Mouse (Mus musculus) thymus, adult 2 months (tissue): ENCODE results near the gene Glrx3. TPM values are rescaled to one million over a fixed set of nuclear protein-coding genes. Genes with fewer than 3 reads are reported as not detected.

Experiments used
- DNase-seq: peaks from one replicate; pipeline ENCODE4 v3.0.0; 2021
- H3K27ac ChIP-seq: fragments of 200-500 bp; 2 replicates; pipeline ENCODE4 v1.5.1; 2012; ENCODE audit warnings: low read length, control low read depth; ENCODE audit not compliant: control insufficient read depth, insufficient read depth
- H3K27me3 ChIP-seq: fragments of 200-500 bp; 2 replicates; pipeline ENCODE4 v1.6.1; 2012; ENCODE audit warnings: mild to moderate bottlenecking, low read length, moderate library complexity, mixed read lengths; ENCODE audit not compliant: control insufficient read depth, insufficient read depth
- H3K36me3 ChIP-seq: fragments of 200-500 bp; 2 replicates; pipeline ENCODE4 v1.6.1; 2012; ENCODE audit warnings: mild to moderate bottlenecking, low read length, moderate library complexity; ENCODE audit not compliant: control insufficient read depth, insufficient read depth
- H3K4me1 ChIP-seq: fragments of 200-500 bp; replicated peaks from 2 replicates; pipeline ENCODE4 v1.6.1; 2012; ENCODE audit warnings: low read length; ENCODE audit not compliant: control insufficient read depth, insufficient read depth
- H3K4me3 ChIP-seq: fragments of 200-500 bp; 2 replicates; pipeline ENCODE4 v1.5.1; 2012; ENCODE audit warnings: mild to moderate bottlenecking, low read length, control low read depth, moderate library complexity; ENCODE audit not compliant: control insufficient read depth, insufficient read depth
- CTCF ChIP-seq: fragments of 200-500 bp; IDR thresholded peaks from 2 replicates; pipeline ENCODE4 v1.5.1; 2012; ENCODE audit warnings: mild to moderate bottlenecking, control low read depth, low read length, moderate library complexity, borderline replicate concordance; ENCODE audit not compliant: control insufficient read depth, poor library complexity, insufficient read depth; ENCODE audit errors: extremely low read depth
- POLR2A ChIP-seq: fragments of 200-500 bp; IDR thresholded peaks from 2 replicates; pipeline ENCODE4 v1.6.1; 2012; ENCODE audit warnings: mild to moderate bottlenecking, low read length, control low read depth, moderate library complexity; ENCODE audit not compliant: control insufficient read depth, poor library complexity, insufficient read depth; ENCODE audit errors: extremely low read depth
- WGBS: fragments of 180-500 bp; shearing (Covaris S2); methylation state at CpG from one replicate; pipeline ENCODE4 v1.1.7; 2018; 5-methylcytosine and 5-hydroxymethylcytosine counted together
- polyA plus RNA-seq: library from polyadenylated mRNA; depleted of rRNA; stranded (reverse); fragments of >200 nt; gene quantifications from 2 replicates; pipeline ENCODE4 v1.2.3, GENCODE M21; 2012

Glrx3 gene
- polyA plus RNA-seq, 1 experiment = 48.2 TPM

GRCm38 (mm10) chr7:137407428-137408058, 29.9 kb upstream of the Glrx3 start:
- no peak for DNase-seq
- TF ChIP-seq POLR2A (no peak), CTCF (no peak)
- Histone ChIP-seq H3K4me3 (no peak overlapping the region), H3K27ac (no peak overlapping the region), H3K4me1 (peaks cover 12% of the 10 kb centered on the region; the same call in 1 of the 2 replicates), H3K36me3 (no peaks in the 10 kb centered on the region), H3K27me3 (no peaks in the 10 kb centered on the region)
- 54% methylated on average over 1 of the region's 1 CpGs for WGBS

GRCm38 (mm10) chr7:137410337-137411197, 26.8 kb upstream of the Glrx3 start, which contains the start of gene 9430038I01Rik:
TSS of gene 9430038I01Rik (minus strand) at chr7:137410762.
- WGBS = under 1% methylated on average over 63 of the region's 63 CpGs
- Histone ChIP-seq H3K36me3 (no peaks in the 10 kb centered on the region), H3K4me1 (peaks cover 12% of the 10 kb centered on the region; the same call in 1 of the 2 replicates), H3K27ac (peak within 1 kb of the TSS; percentile 48; the same call in 1 of the 2 replicates), H3K4me3 (peak within 1 kb of the TSS; percentile 79), H3K27me3 (no peaks in the 10 kb centered on the region)
- TF ChIP-seq CTCF = 0 out of 2 replicates have a peak, but pooled peaks have one; percentile 25
- TF ChIP-seq POLR2A = 0 out of 2 replicates have a peak, but pooled peaks have one; percentile 43
- peak; percentile 96 for DNase-seq

- Histone ChIP-seq H3K4me3 (no peak overlapping the region), H3K36me3 (no peaks in the 10 kb centered on the region), H3K4me1 (peaks cover 5% of the 10 kb centered on the region; the same call in 1 of the 2 replicates), H3K27me3 (no peaks in the 10 kb centered on the region), H3K27ac (no peak overlapping the region)
- WGBS = 72% methylated on average over 8 of the region's 8 CpGs
- DNase-seq = no peak
- TF ChIP-seq CTCF = no peak
- no peak for TF ChIP-seq POLR2A
These were observed 22.7 kb upstream of the Glrx3 start for GRCm38 (mm10) chr7:137414710-137415109.

GRCm38 (mm10) chr7:137420550-137420949, 16.9 kb upstream of the Glrx3 start:
- TF ChIP-seq CTCF (no peak), POLR2A (no peak)
- 85% methylated on average over 2 of the region's 2 CpGs for WGBS
- Histone ChIP-seq H3K4me1 (no peaks in the 10 kb centered on the region), H3K4me3 (no peak overlapping the region), H3K27ac (no peak overlapping the region), H3K36me3 (no peaks in the 10 kb centered on the region), H3K27me3 (no peaks in the 10 kb centered on the region)
- DNase-seq = no peak

GRCm38 (mm10) chr7:137421236-137421635, 16.2 kb upstream of the Glrx3 start:
- DNase-seq = no peak
- Histone ChIP-seq H3K4me1 (no peaks in the 10 kb centered on the region), H3K27ac (no peak overlapping the region), H3K36me3 (no peaks in the 10 kb centered on the region), H3K4me3 (no peak overlapping the region), H3K27me3 (no peaks in the 10 kb centered on the region)
- 95% methylated on average over 4 of the region's 4 CpGs for WGBS
- no peak for TF ChIP-seq POLR2A
- no peak for TF ChIP-seq CTCF

- no peak for DNase-seq
- Histone ChIP-seq H3K4me3 (no peak overlapping the region), H3K27ac (no peak overlapping the region), H3K36me3 (no peaks in the 10 kb centered on the region), H3K4me1 (no peaks in the 10 kb centered on the region), H3K27me3 (no peaks in the 10 kb centered on the region)
- WGBS = 56% methylated on average over 4 of the region's 4 CpGs
- no peak for TF ChIP-seq CTCF
These were observed 10.7 kb upstream of the Glrx3 start for GRCm38 (mm10) chr7:137426693-137427092.
